Mouse (Mus musculus) left cerebral cortex, adult 18-20 months (tissue): ENCODE results near the gene Homer2. TPM values are rescaled to one million over a fixed set of nuclear protein-coding genes. Genes with fewer than 3 reads are reported as not detected.

Experiments used
- DNase-seq, 2 experiments: peaks; one replicate each; pipeline ENCODE4 v3.0.0; 2021 to 2022; ENCODE audit warnings: low spot score in 2 of 2, mixed read lengths in 1 of 2
- total RNA-seq, 2 experiments: library from RNA; stranded (reverse); gene quantifications; 2 replicates each; pipeline ENCODE4 v1.2.3; 2021

Homer2 gene
- total RNA-seq, 2 experiments from 2014 or later = 63.3 to 65.4 TPM

- no peak for DNase-seq
These were observed 1.3 kb downstream of the Homer2 start for GRCm38 (mm10) chr7:81706027-81706415.

DNA sequence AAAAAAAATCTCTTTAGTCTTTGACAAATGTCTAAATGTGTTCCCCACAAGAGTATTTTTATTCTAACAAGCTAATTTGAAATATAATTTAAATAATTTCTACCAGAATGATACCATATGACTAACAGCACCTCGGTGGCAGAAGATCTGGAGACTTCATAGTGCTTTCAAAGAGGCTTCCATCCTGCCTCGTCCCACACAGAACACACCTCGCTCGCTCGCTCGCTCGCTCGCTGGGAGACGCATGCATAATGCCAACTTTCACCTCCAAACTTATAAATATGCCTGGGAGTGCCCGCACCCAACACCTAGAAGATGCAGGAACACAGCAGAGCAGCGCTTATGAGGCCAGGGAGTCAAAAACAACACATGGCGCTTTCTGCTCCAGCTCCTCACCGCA lies 9.0 kb downstream of the Homer2 start:
- no peak for DNase-seq

DNA sequence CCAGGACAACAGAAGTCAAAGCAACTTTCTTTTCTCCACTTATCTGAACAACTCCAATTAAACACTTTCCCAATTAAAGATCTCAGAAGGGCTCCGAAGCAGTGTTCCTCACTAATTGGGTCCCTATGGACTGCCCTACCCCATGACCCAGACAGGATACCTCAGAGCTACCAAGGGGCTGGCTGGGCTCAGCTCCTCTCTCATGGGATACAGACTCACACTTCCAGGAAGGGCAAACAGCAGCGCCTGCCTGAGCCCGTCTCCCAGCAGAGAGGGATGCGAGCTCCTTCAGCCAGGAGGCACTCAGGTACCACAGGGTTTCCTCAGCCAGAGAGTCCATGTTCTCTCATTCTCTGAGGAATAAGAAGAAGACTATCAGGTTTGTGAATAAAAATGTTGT lies 9.4 kb downstream of the Homer2 start:
- DNase-seq = no peak

DNA sequence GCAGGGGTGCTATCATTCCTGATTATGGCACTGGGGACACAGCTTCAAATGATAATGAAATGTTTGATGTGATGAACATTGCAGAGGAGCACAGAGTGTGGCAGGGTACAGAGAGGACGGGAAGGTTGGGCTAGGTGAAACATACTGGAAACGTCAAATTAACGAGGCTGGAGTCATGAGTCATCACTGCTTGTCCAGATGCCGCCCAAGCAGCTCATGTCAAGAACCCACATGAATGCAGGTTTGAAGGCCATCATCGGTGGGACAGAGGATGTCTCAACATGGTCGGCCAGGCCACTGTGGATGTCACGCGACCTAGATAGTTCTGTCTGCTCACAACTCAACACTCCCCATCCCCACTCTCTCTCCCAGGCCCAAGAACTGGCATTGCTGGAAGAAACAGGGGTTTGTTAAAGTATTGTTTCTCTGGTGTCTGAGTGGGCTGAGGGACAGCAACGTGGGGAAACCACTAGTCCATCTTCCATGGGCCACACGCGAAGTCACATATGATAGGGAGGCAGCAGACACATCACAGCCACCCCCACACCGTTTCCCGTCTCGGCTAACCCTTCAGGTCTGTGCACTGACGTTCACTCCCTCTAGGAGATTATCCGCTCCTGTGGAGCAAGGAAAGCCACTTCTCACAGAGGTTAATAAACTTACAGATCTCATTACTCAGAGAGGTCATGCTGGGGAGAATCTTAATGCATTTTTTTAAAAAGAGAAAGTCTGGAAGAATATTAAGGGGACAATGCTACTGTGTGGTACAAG lies 11.4 kb downstream of the Homer2 start:
- DNase-seq = no peak

GRCm38 (mm10) chr7:81691067-81691466 lies 16.3 kb downstream of the Homer2 start:
- no peak for DNase-seq

DNA sequence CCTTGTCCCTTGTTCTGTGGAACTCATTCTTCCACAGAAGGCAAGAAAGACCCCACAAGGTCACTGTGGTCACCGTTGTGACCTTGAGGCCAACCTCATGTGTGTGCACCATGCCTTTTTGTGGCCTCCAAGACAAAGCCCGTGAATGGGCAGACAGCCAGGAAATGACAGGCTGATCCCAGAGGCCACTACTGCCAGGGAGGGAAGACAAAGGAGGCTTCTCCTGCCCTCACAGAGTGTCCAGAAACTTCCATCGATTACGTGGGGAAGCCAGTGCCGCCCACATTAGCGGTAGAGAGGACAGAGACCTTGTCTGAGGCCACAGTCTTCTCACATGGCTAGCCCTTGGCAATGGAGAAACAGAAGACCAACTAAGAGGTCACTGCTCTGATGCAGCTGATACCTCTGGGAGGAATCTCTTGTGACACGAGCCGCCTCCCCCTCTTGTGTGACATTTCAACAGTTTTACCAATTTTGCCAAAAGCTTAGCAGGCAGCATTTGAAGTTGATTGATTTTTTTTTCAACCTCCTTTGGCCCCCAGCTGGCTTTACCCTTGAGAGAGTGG lies 18.1 kb downstream of the Homer2 start:
- no peak for DNase-seq

DNA sequence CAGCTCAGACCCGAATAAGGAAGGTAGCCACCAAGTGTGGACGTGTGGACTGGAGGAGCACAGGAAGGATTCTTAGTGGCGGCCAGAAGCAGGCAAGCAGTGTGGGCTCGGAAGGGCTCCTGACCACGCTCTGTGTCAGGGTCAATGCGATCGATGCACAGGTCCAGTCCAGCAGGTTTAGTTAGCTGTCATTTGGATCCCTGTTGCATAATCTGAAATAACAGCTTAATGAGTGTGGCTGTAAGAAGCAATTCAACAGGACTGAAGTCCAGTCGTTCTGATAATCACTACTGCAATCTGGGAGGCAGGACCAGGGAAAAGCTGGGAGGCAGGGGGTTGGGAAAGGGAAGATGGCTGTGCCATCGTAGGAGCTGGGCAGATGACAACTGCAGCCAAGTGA lies 18.9 kb downstream of the Homer2 start:
- no peak for DNase-seq

DNA sequence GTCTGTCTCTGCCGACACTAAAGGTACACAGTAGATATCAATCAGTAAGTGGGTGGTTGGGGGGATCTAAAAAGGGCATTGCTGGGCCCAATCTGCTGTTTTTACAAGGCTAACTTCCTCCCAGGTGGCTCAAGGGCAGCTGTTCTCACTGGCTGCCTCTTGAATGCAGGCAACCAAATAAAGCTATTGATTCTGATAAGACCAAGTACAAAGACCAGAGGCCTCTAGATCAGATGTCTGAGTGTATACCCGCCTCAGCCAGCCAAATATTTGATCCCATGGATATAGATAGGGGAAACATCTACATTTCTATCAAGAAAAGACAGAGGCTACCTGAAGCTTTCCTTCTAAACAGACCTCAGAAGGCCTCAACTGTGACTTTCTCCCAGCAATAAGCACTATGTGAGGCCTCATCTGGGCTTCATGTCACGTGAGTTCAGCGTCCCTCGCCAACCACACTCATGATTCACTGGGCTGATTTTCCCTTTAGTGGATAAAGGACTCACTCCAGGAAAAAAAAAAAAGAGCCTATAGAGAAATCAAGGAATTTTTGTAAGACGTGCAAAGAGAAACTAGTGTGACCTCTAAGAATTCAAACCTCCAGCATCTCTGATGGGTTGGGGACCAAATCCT lies 19.5 kb downstream of the Homer2 start:
- no peak for DNase-seq

GRCm38 (mm10) chr7:81685375-81685774 lies 22.0 kb downstream of the Homer2 start:
- no peak for DNase-seq

DNA sequence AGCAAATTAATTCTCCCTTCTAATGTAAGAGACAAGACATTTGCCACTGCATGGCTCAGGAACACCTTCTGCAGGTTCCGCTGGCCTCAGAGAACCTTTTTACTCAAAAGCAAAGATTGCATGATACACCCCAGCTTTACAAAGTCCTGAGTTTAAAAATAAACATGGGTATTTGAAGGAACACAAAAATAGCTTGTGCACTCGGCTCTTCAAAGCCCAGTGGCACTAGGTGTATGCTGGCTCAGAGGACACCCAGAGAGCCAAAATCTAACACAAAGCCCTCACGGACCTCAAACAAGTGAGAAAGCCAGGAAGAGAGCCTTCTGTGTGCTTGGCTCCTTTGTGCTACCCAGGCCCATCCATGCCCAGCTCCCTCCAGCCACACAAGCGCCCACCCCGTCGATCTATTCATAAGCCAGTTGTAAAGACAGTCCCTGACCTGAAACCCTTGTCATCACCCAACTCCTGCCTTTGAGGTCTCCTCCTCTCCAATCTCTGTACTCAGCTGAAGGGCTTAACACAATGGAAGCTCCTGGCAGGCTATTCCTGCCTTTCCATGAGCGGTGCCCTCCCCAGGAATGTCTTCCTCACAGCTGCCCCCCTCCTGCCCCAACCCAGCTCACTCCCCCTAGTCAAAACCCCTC lies 23.4 kb downstream of the Homer2 start:
- DNase-seq = no peak

DNA sequence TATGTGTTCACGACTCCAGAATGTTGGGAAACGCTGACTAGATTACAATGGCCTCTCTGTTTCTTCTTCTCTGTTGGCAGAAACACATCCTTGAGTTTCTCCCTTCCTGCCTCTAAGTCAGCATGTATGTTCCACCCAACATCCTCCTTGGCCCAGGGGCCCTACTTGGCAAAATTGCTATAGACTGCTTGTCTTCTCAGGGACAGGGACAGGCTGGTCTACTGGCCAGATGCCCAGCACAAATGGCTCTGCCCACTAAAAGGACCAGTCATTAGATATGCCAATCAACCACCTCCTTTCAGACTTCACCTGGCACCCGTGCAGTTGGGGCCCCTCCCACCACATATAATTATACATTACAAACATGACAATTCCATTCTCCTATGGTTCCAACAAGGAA lies 25.9 kb downstream of the Homer2 start:
- DNase-seq = no peak

- no peak for DNase-seq
These were observed 33.8 kb downstream of the Homer2 start for GRCm38 (mm10) chr7:81673359-81674013.

GRCm38 (mm10) chr7:81672735-81673291 lies 34.5 kb downstream of the Homer2 start:
- no peak for DNase-seq

DNA sequence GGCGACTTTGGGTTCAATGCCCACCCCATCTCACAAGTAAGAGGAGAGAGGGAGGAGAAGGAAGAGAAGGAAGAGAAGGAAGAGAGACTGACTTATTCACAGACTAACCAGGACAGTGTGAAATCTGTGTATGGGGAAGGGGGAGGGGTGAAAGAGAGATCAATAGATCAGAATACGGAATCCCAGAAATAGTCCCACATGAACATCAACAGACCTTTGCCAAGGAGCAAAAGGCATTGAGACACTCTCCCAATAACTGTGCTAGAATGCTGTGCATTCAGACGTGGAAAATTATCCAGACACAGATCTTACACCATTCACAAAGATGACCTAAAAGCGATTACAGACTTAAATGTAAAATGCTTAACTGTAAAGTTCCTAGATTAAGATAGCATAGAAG lies 40.2 kb downstream of the Homer2 start:
- no peak for DNase-seq

DNA sequence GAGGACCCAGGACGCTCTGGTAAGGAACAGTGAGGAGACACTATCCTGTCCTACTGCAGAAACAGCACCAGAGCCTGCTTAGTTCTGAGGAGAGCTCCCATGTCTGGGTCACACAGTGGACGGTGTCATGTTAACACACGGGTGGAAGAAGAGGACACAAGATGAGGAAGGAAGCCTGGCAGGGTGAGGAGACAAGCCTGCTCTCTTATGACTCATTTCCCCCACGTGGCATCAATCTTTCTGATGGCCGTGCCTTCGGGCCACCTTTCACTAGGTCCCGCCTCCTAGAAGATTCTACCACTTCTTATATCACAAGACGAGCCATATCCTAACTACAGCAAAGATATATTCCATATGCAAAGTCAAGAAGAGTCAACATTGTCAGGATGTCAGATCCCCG lies 40.7 kb downstream of the Homer2 start:
- no peak for DNase-seq

DNA sequence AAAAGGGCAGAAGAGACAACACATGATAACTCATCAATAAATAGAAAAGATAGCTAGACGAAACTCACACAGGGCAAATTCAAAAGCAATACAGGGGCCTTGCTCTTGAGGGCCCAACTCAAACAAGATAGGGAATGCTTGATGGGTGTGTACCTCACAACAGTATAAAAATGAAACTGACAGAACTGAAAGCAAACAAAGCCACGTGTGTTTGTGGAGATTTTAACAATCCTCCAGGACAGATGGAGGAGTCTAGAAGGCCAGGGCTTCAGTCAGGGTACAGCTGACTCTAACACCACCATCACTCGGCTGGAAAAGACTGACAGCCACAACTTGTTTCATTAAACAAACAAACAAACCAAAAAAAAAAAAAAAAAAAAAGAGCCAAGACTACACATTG lies 44.3 kb downstream of the Homer2 start:
- no peak for DNase-seq

DNA sequence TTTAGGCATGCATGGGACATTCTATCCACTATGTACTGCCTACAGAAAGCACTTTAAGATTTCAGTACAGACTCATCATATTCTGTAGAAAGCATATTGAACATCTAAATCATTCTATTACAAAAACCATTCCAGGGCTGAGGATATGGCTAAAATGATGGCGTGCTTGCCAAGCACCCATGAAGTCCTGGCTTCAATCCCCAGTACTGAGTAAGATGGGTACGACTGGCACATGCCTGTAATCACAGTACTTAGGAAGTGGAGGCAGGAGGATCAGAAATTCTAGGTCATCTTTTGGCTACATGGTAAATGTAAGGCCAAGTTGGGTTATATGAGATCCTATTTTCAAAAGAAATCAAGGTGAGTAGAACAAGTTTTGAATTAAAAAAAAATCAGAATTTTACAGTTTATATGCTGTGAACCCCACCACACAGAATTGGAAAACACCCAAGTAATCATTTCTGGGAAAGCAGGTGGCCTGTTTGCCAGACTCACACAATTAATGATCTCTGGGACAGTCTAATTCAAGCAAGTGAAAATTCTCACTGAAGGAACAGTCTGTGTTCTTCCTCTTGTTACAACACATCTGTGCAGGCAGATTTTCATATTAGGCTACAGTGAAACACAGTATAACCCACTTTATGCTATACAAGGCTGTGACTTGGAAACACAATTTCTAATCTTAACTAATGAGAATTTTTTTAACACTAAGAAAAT lies 49.5 kb downstream of the Homer2 start:
- no peak for DNase-seq

GRCm38 (mm10) chr7:81657055-81657454 lies 50.3 kb downstream of the Homer2 start:
- DNase-seq = no peak

DNA sequence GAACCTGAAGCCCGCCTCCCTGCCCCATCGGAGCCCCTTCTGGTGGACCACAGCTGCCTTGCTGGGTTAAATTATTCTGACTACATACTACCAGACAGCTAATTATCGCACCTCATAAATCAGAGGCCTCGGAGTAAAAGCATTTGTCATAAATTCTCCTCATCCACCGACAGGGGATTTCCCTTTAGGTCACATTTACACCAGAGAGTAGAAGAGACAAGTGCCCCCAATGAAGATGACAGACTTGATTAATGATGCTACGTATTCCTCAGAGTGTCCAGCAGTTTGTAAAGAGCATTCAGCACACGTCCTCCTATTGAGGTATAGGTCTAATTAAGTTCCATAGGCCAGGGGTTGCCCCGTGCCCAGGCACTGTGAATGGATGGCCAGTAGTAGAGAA lies 50.7 kb downstream of the Homer2 start:
- no peak for DNase-seq

- no peak for DNase-seq
These were observed 52.2 kb downstream of the Homer2 start for GRCm38 (mm10) chr7:81654946-81655718.
